Mouse (Mus musculus) cerebellum, adult 2 months (tissue): ENCODE data around the gene Dmrta2.

Source experiments
- CTCF ChIP-seq: fragments of 200-500 bp; IDR thresholded peaks from 2 replicates; pipeline ENCODE4 v1.5.1; 2011; ENCODE audit warnings: low read depth, mild to moderate bottlenecking, control low read depth, low read length, moderate library complexity, borderline replicate concordance; ENCODE audit not compliant: insufficient read depth
- POLR2A ChIP-seq: fragments of 200-500 bp; IDR thresholded peaks from 2 replicates; pipeline ENCODE4 v1.6.1; 2011; ENCODE audit warnings: low read length, control low read depth, borderline replicate concordance; ENCODE audit not compliant: insufficient read depth

- TF ChIP-seq CTCF (no peak), POLR2A (no peak)
These were observed 51.6 kb downstream of the Dmrta2 start for GRCm38 (mm10) chr4:110029446-110029845.
